Mouse (Mus musculus): ENCODE measurements around the gene Ldha. TPM values are rescaled to one million over a fixed set of nuclear protein-coding genes. Genes with fewer than 3 reads are reported as not detected.

The Ldha gene
- total and polyA plus RNA-seq, 2 experiments from 2014 or later: 1,604 to 1,727 TPM

GRCm38 (mm10) chr7:46833670-46834255 lies 7.5 kb upstream of the Ldha start:
- WGBS: 77% methylated on average over 7 of the region's 7 CpGs
- H3K4me2 ChIP-seq (ENCODE audit: low read depth, low read length): no peak overlapping the region
- H3K9ac ChIP-seq (replicated peaks; ENCODE audit: low read depth, low read length): no peak overlapping the region
- peaks cover 23% of the 10 kb centered on the region for H3K4me1 ChIP-seq (ENCODE audit: control insufficient read depth, insufficient read depth)
- TF ChIP-seq CTCF (IDR thresholded peaks at IDR 0.05; ENCODE audit: low read depth) (no peak), EP300 (IDR thresholded peaks at IDR 0.05; ENCODE audit: low read depth) (no peak)
- H3K9me3 ChIP-seq (replicated peaks; ENCODE audit: control insufficient read depth, low read length): no peaks in the 10 kb centered on the region
- ATAC-seq (ENCODE audit: insufficient read depth, low read depth) (no peak), DNase-seq (ENCODE audit: low spot score) (no peak)
- H3K27me3 ChIP-seq (ENCODE audit: control insufficient read depth, insufficient read depth, low read length): no peaks in the 10 kb centered on the region
- no peak overlapping the region for H3K27ac ChIP-seq (ENCODE audit: low read depth)
- H3K4me3 ChIP-seq (ENCODE audit: low read depth, low read length): no peak overlapping the region
- H3K36me3 ChIP-seq (replicated peaks; ENCODE audit: control insufficient read depth, insufficient read depth, low read length): no peaks in the 10 kb centered on the region

GRCm38 (mm10) chr7:46834994-46835610 lies 6.2 kb upstream of the Ldha start:
- TF ChIP-seq CTCF (IDR thresholded peaks at IDR 0.05; ENCODE audit: low read depth): no peak
- TF ChIP-seq EP300 (IDR thresholded peaks at IDR 0.05; ENCODE audit: low read depth): no peak
- Histone ChIP-seq H3K27me3 (ENCODE audit: control insufficient read depth, insufficient read depth, low read length) (no peaks in the 10 kb centered on the region), H3K4me2 (ENCODE audit: low read depth, low read length) (no peak overlapping the region), H3K27ac (ENCODE audit: low read depth) (no peak overlapping the region), H3K4me3 (ENCODE audit: low read depth, low read length) (no peak overlapping the region), H3K9ac (replicated peaks; ENCODE audit: low read depth, low read length) (no peak overlapping the region), H3K4me1 (ENCODE audit: control insufficient read depth, insufficient read depth) (peaks cover 33% of the 10 kb centered on the region), H3K9me3 (replicated peaks; ENCODE audit: control insufficient read depth, low read length) (no peaks in the 10 kb centered on the region), H3K36me3 (replicated peaks; ENCODE audit: control insufficient read depth, insufficient read depth, low read length) (no peaks in the 10 kb centered on the region)
- no peak for ATAC-seq (ENCODE audit: insufficient read depth, low read depth)
- no peak for DNase-seq (ENCODE audit: low spot score)
- 59% methylated on average over 12 of the region's 14 CpGs for WGBS

- Histone ChIP-seq H3K27me3 (ENCODE audit: control insufficient read depth, insufficient read depth, low read length) (no peaks in the 10 kb centered on the region), H3K4me2 (ENCODE audit: low read depth, low read length) (no peak overlapping the region), H3K27ac (ENCODE audit: low read depth) (no peak overlapping the region), H3K36me3 (replicated peaks; ENCODE audit: control insufficient read depth, insufficient read depth, low read length) (no peaks in the 10 kb centered on the region), H3K9ac (replicated peaks; ENCODE audit: low read depth, low read length) (no peak overlapping the region), H3K4me1 (ENCODE audit: control insufficient read depth, insufficient read depth) (peaks cover 21% of the 10 kb centered on the region), H3K4me3 (ENCODE audit: low read depth, low read length) (no peak overlapping the region), H3K9me3 (replicated peaks; ENCODE audit: control insufficient read depth, low read length) (no peaks in the 10 kb centered on the region)
- TF ChIP-seq CTCF (IDR thresholded peaks at IDR 0.05; ENCODE audit: low read depth) (no peak), EP300 (IDR thresholded peaks at IDR 0.05; ENCODE audit: low read depth) (no peak)
- ATAC-seq (ENCODE audit: insufficient read depth, low read depth): no peak
- no peak for DNase-seq (ENCODE audit: low spot score)
- 72% methylated on average over 5 of the region's 5 CpGs for WGBS
Measured at GRCm38 (mm10) chr7:46836357-46836756, 4.9 kb upstream of the Ldha start.

GRCm38 (mm10) chr7:46837073-46837472 lies 4.2 kb upstream of the Ldha start:
- no peaks in the 10 kb centered on the region for H3K36me3 ChIP-seq (replicated peaks; ENCODE audit: control insufficient read depth, insufficient read depth, low read length)
- H3K9me3 ChIP-seq (replicated peaks; ENCODE audit: control insufficient read depth, low read length): no peaks in the 10 kb centered on the region
- H3K27ac ChIP-seq (ENCODE audit: low read depth): no peak overlapping the region
- WGBS: 77% methylated on average over 5 of the region's 5 CpGs
- H3K4me2 ChIP-seq (ENCODE audit: low read depth, low read length): no peak overlapping the region
- H3K4me3 ChIP-seq (ENCODE audit: low read depth, low read length): no peak overlapping the region
- DNase-seq (ENCODE audit: low spot score) (no peak), ATAC-seq (ENCODE audit: insufficient read depth, low read depth) (no peak)
- TF ChIP-seq EP300 (IDR thresholded peaks at IDR 0.05; ENCODE audit: low read depth): no peak
- no peak for TF ChIP-seq CTCF (IDR thresholded peaks at IDR 0.05; ENCODE audit: low read depth)
- peaks cover 17% of the 10 kb centered on the region for H3K4me1 ChIP-seq (ENCODE audit: control insufficient read depth, insufficient read depth)
- no peaks in the 10 kb centered on the region for H3K27me3 ChIP-seq (ENCODE audit: control insufficient read depth, insufficient read depth, low read length)
- H3K9ac ChIP-seq (replicated peaks; ENCODE audit: low read depth, low read length): no peak overlapping the region

GRCm38 (mm10) chr7:46838104-46838671 lies 3.1 kb upstream of the Ldha start:
- H3K4me3 ChIP-seq (ENCODE audit: low read depth, low read length): no peak overlapping the region

More at GRCm38 (mm10) chr7:46838104-46838671, 3.1 kb upstream of the Ldha start:
- H3K36me3 ChIP-seq (replicated peaks; ENCODE audit: control insufficient read depth, insufficient read depth, low read length): no peaks in the 10 kb centered on the region
- no peak for TF ChIP-seq CTCF (IDR thresholded peaks at IDR 0.05; ENCODE audit: low read depth)
- no peak for TF ChIP-seq EP300 (IDR thresholded peaks at IDR 0.05; ENCODE audit: low read depth)
- no peak overlapping the region for H3K9ac ChIP-seq (replicated peaks; ENCODE audit: low read depth, low read length)
- peak overlapping the region; percentile 33 for H3K4me2 ChIP-seq (ENCODE audit: low read depth, low read length)
- 12% methylated on average over 8 of the region's 9 CpGs for WGBS
- H3K9me3 ChIP-seq (replicated peaks; ENCODE audit: control insufficient read depth, low read length): no peaks in the 10 kb centered on the region
- ATAC-seq (ENCODE audit: insufficient read depth, low read depth) (peak; percentile 57), DNase-seq (ENCODE audit: low spot score) (peak; percentile 65)
- H3K27ac ChIP-seq (ENCODE audit: low read depth): peak overlapping the region; percentile 84
- no peaks in the 10 kb centered on the region for H3K27me3 ChIP-seq (ENCODE audit: control insufficient read depth, insufficient read depth, low read length)
- peaks cover 17% of the 10 kb centered on the region for H3K4me1 ChIP-seq (ENCODE audit: control insufficient read depth, insufficient read depth)
